Mouse (Mus musculus) megakaryocyte, embryonic 14.5 days (primary cell): Measurements from ENCODE around the gene Sephs1.

ENCODE experiments used
- FLI1 ChIP-seq: IDR thresholded peaks from 2 replicates; pipeline ENCODE4 v1.6.1; 2012; ENCODE audit warnings: low read length, inconsistent platforms, mixed read lengths
- GATA1 ChIP-seq: IDR thresholded peaks from 3 replicates; pipeline ENCODE4 v1.6.1; 2012; ENCODE audit warnings: mixed read lengths, low read length, inconsistent platforms, borderline replicate concordance

DNA sequence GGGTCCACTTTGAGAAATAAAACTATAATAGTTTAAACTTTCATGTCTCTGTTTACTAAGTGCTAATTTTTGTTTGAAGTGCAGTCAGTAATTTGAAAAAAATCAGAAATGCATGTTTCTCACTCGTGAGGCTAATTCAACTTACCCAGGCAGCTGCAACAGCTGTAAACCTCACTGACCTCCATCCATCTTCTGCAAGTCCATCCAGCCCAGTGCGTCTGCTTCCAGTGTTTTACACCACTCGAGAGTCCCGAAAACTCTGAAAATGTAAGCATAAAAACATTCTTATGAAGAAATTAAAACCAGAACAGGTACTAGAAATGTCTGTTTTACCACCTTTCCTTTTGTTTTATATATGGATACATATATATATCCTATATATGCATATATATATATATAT, 29.2 kb downstream of the Sephs1 start:
- TF ChIP-seq GATA1 (no peak), FLI1 (no peak)
